Mouse (Mus musculus) lung, embryonic 16.5 days (tissue): Measurements from ENCODE around the gene Hpcal1. TPM values are rescaled to one million over a fixed set of nuclear protein-coding genes. Genes with fewer than 3 reads are reported as not detected.

ENCODE experiments used
- ATAC-seq: fragments of 200-750 bp; cut with Nextera tagmentation; 2 replicates; pipeline ENCODE4 v1.8.0; 2017; ENCODE audit warnings: low read depth, mild to moderate bottlenecking, moderate library complexity
- H3K27ac ChIP-seq: fragments of 300-500 bp; sonication (generic); 2 replicates; pipeline ENCODE4 v1.5.1; 2014; ENCODE audit warnings: mild to moderate bottlenecking, control low read depth, low read length
- H3K27me3 ChIP-seq: fragments of 300-500 bp; sonication (generic); 2 replicates; pipeline ENCODE4 v1.6.1; 2014; ENCODE audit warnings: low read depth, low read length, mixed read lengths; ENCODE audit not compliant: control insufficient read depth, insufficient read depth
- H3K36me3 ChIP-seq: fragments of 300-500 bp; sonication (generic); 2 replicates; pipeline ENCODE4 v1.6.1; 2014; ENCODE audit warnings: low read length; ENCODE audit not compliant: control insufficient read depth, insufficient read depth
- H3K4me1 ChIP-seq: fragments of 300-500 bp; sonication (generic); replicated peaks from 2 replicates; pipeline ENCODE4 v1.6.1; 2014; ENCODE audit warnings: low read length, mixed read lengths; ENCODE audit not compliant: control insufficient read depth, insufficient read depth
- H3K4me2 ChIP-seq: fragments of 300-500 bp; sonication (generic); 2 replicates; pipeline ENCODE4 v1.6.1; 2014; ENCODE audit warnings: low read depth, low read length, control low read depth
- H3K4me3 ChIP-seq: fragments of 300-500 bp; sonication (generic); 2 replicates; pipeline ENCODE4 v1.5.1; 2014; ENCODE audit warnings: mild to moderate bottlenecking, low read length, control low read depth
- H3K9ac ChIP-seq: fragments of 300-500 bp; sonication (generic); 2 replicates; pipeline ENCODE4 v1.6.1; 2014; ENCODE audit warnings: low read length, control low read depth
- H3K9me3 ChIP-seq: fragments of 300-500 bp; sonication (generic); 2 replicates; pipeline ENCODE4 v1.6.1; 2016; ENCODE audit warnings: low read length; ENCODE audit not compliant: control insufficient read depth
- WGBS: fragments of 180-500 bp; shearing (Covaris S2); extraction: QIAGEN DNeasy Blood & Tissue Kit; methylation state at CpG from one replicate; pipeline ENCODE4 v1.1.7; 2014; 5-methylcytosine and 5-hydroxymethylcytosine counted together
- polyA plus RNA-seq: library from polyadenylated mRNA; unstranded; fragments of >200 nt; fragmentation: Nextera tagmentation; extraction: Ambion mirVana; gene quantifications from 2 replicates; pipeline ENCODE4 v1.2.1, GENCODE M21; 2015

Hpcal1 gene
- polyA plus RNA-seq, 1 experiment from 2014 or later: 94.5 TPM

GRCm38 (mm10) chr12:17657561-17658195, 33.0 kb upstream of the Hpcal1 start:
- no peak for ATAC-seq
- no peak overlapping the region for H3K27ac ChIP-seq
- H3K27me3 ChIP-seq: no peaks in the 10 kb centered on the region
- H3K4me1 ChIP-seq: no peaks in the 10 kb centered on the region
- peaks cover 3% of the 10 kb centered on the region; the same call in 1 of the 2 replicates for H3K9me3 ChIP-seq
- H3K36me3 ChIP-seq: no peaks in the 10 kb centered on the region
- no peak overlapping the region for H3K4me2 ChIP-seq
- no peak overlapping the region for H3K4me3 ChIP-seq
- WGBS: 83% methylated on average over 7 of the region's 7 CpGs
- H3K9ac ChIP-seq: no peak overlapping the region

DNA sequence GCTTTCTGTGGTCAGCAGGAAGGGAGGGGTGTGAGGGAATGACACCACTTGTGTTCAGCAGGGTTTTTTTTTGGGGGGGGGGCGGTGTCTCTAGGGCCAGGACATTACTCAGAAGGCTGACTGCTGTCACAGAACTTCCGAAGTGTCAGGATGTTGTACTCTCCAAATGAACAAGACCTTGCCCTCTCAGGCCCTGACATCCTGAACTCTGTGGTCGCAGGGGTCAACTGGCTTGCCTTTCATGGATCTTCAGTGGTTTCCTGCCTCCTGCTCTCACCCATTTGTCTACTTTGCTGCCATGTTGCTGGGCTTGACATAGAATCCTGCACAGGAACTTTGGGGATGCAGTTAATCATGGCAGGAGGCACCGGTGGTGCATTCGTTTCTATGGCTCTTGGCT, 32.1 kb upstream of the Hpcal1 start:
- H3K27ac ChIP-seq: no peak overlapping the region
- peaks cover 3% of the 10 kb centered on the region; the same call in 1 of the 2 replicates for H3K9me3 ChIP-seq
- H3K4me3 ChIP-seq: no peak overlapping the region
- WGBS: 66% methylated on average over 5 of the region's 5 CpGs
- no peaks in the 10 kb centered on the region for H3K27me3 ChIP-seq
- H3K4me1 ChIP-seq: no peaks in the 10 kb centered on the region
- H3K9ac ChIP-seq: no peak overlapping the region
- H3K4me2 ChIP-seq: no peak overlapping the region
- no peak for ATAC-seq
- no peaks in the 10 kb centered on the region for H3K36me3 ChIP-seq

GRCm38 (mm10) chr12:17661483-17661920, 29.2 kb upstream of the Hpcal1 start:
- 0 out of 2 replicates have a peak overlapping the region, but pooled peaks have one; percentile 5 for H3K4me2 ChIP-seq
- WGBS: 0% methylated on average over 4 of the region's 4 CpGs
- no peaks in the 10 kb centered on the region; the same call in 1 of the 2 replicates for H3K9me3 ChIP-seq
- H3K4me1 ChIP-seq: no peaks in the 10 kb centered on the region
- no peak overlapping the region for H3K9ac ChIP-seq
- peak; percentile 56 for ATAC-seq
- no peak overlapping the region for H3K4me3 ChIP-seq
- no peaks in the 10 kb centered on the region for H3K36me3 ChIP-seq
- H3K27ac ChIP-seq: no peak overlapping the region
- no peaks in the 10 kb centered on the region for H3K27me3 ChIP-seq

DNA sequence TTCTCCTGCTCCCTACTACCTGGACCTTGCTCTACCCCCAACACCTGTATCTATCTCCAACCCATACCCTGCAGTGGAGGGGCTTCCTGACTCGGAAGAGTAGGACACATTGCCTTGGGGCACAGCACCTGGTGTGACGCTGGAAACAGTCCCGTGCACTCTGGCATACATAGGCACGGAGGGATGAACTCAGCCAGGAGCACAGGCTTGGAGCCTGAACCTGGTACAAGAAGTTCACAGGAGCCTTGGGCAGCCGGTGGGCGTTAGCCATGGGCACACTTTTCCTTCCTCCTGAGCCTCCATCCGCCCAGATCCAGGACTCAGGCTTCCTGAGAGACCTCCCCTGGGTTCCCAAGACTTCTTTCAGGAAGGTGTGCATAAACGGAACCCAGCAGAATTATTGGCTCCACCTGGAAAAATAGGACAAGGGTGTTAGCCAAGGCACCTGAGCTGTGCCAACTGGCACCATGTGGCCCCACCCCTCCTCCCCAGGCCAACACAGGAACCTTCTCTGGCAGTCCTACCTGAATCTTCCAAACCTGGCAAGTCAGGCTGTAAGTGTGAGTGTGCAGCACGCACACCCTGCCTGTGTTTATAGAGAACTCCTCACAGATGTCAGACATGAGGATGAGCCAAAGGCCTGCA, 26.5 kb upstream of the Hpcal1 start:
- Histone ChIP-seq H3K9me3 (no peaks in the 10 kb centered on the region), H3K4me1 (no peaks in the 10 kb centered on the region), H3K27me3 (no peaks in the 10 kb centered on the region), H3K4me3 (no peak overlapping the region), H3K9ac (no peak overlapping the region), H3K27ac (no peak overlapping the region), H3K4me2 (no peak overlapping the region), H3K36me3 (no peaks in the 10 kb centered on the region)
- WGBS: 76% methylated on average over 9 of the region's 9 CpGs
- ATAC-seq: no peak

- no peak overlapping the region for H3K4me2 ChIP-seq
- H3K9ac ChIP-seq: no peak overlapping the region
- H3K4me1 ChIP-seq: no peaks in the 10 kb centered on the region
- no peaks in the 10 kb centered on the region for H3K27me3 ChIP-seq
- H3K36me3 ChIP-seq: no peaks in the 10 kb centered on the region
- ATAC-seq: peak; percentile 70
- WGBS: 48% methylated on average over 7 of the region's 7 CpGs
- H3K27ac ChIP-seq: peak overlapping the region; percentile 28; the same call in 1 of the 2 replicates
- H3K4me3 ChIP-seq: no peak overlapping the region
- H3K9me3 ChIP-seq: no peaks in the 10 kb centered on the region
Measured at GRCm38 (mm10) chr12:17665906-17666326, 24.7 kb upstream of the Hpcal1 start.

DNA sequence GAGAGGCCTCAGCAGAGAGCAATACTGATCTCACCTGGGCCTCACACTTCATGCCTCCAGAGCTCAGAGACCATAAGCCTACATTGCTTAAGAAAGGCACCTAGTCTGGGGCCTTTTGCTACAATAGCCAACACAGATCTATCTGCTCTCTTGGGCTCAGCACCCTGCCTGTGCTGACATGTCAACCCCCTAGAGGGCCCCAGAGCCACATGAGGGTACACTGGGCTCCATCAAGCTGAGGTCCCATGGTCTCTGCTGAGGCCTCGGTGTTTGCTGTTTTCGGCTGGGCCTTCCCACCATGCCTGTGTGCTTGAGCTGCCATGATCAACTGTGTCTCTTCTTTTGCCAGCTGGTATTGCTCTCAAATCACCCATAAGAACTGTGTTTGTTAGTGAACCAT, 24.0 kb upstream of the Hpcal1 start:
- Histone ChIP-seq H3K36me3 (no peaks in the 10 kb centered on the region), H3K9ac (no peak overlapping the region), H3K4me1 (no peaks in the 10 kb centered on the region), H3K27me3 (no peaks in the 10 kb centered on the region), H3K4me3 (no peak overlapping the region), H3K27ac (peak overlapping the region; percentile 28; the same call in 1 of the 2 replicates), H3K9me3 (no peaks in the 10 kb centered on the region), H3K4me2 (no peak overlapping the region)
- 62% methylated on average over 2 of the region's 2 CpGs for WGBS
- ATAC-seq: 0 out of 2 replicates have a peak, but pooled peaks have one; percentile 37

GRCm38 (mm10) chr12:17673729-17674128, 16.9 kb upstream of the Hpcal1 start:
- WGBS: 44% methylated on average over 7 of the region's 7 CpGs
- no peaks in the 10 kb centered on the region for H3K36me3 ChIP-seq
- H3K9ac ChIP-seq: no peak overlapping the region
- H3K4me3 ChIP-seq: no peak overlapping the region
- no peaks in the 10 kb centered on the region for H3K4me1 ChIP-seq
- H3K9me3 ChIP-seq: no peaks in the 10 kb centered on the region
- no peak overlapping the region for H3K4me2 ChIP-seq
- ATAC-seq: peak; percentile 36; the same call in 1 of the 2 replicates
- H3K27ac ChIP-seq: no peak overlapping the region
- H3K27me3 ChIP-seq: no peaks in the 10 kb centered on the region

- H3K27ac ChIP-seq: no peak overlapping the region
Measured at GRCm38 (mm10) chr12:17674182-17674812, 16.4 kb upstream of the Hpcal1 start.

DNA sequence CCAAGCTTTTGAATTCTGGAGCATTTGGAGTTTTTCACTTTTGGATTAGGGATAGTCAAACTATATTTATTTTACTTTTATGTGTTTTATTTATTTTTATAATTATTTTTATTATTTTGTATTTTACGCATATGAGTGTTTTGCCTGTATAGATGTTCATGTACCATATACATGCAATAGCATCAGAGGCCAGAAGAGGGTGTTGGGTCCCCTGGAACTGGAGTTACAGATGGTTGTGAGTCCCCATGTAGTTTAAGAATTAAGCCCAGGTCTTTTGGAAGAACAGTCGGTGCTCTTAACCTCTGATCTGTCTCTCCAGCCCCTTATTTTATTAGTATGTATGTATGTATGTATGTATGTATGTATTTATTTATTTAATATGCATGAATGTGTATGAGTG, 12.9 kb upstream of the Hpcal1 start:
- no peak overlapping the region for H3K27ac ChIP-seq
- no peak overlapping the region for H3K9ac ChIP-seq
- no peak overlapping the region for H3K4me3 ChIP-seq
- H3K36me3 ChIP-seq: no peaks in the 10 kb centered on the region
- ATAC-seq: no peak
- no peaks in the 10 kb centered on the region for H3K9me3 ChIP-seq
- 79% methylated on average over 2 of the region's 2 CpGs for WGBS
- no peaks in the 10 kb centered on the region for H3K27me3 ChIP-seq
- H3K4me1 ChIP-seq: no peaks in the 10 kb centered on the region
- no peak overlapping the region for H3K4me2 ChIP-seq

More at GRCm38 (mm10) chr12:17674182-17674812, 16.4 kb upstream of the Hpcal1 start:
- H3K9me3 ChIP-seq: no peaks in the 10 kb centered on the region
- no peak overlapping the region for H3K4me3 ChIP-seq
- H3K4me2 ChIP-seq: no peak overlapping the region
- WGBS: 52% methylated on average over 6 of the region's 6 CpGs
- H3K36me3 ChIP-seq: no peaks in the 10 kb centered on the region
- no peak overlapping the region for H3K9ac ChIP-seq
- H3K4me1 ChIP-seq: no peaks in the 10 kb centered on the region
- no peaks in the 10 kb centered on the region for H3K27me3 ChIP-seq
- 0 out of 2 replicates have a peak, but pooled peaks have one; percentile 34 for ATAC-seq
